Mouse (Mus musculus): ENCODE measurements around the gene Selp. TPM values are rescaled to one million over a fixed set of nuclear protein-coding genes. Genes with fewer than 3 reads are reported as not detected.

Gene Selp
- polyA plus RNA-seq, 1 experiment from 2014 or later, result not detected

- ATAC-seq, result no peak
- Histone ChIP-seq H3K4me3 (no peak overlapping the region), H3K9ac (no peak overlapping the region), H3K27me3 (no peaks in the 10 kb centered on the region), H3K27ac (no peak overlapping the region), H3K4me2 (no peak overlapping the region), H3K9me3 (replicated peaks) (no peaks in the 10 kb centered on the region), H3K4me1 (no peaks in the 10 kb centered on the region), H3K36me3 (ENCODE audit: poor library complexity, severe bottlenecking) (no peaks in the 10 kb centered on the region)
- 94% methylated on average over 5 of the region's 5 CpGs for WGBS
Measured at GRCm38 (mm10) chr1:164152836-164153235, 37.8 kb downstream of the Selp start.

DNA sequence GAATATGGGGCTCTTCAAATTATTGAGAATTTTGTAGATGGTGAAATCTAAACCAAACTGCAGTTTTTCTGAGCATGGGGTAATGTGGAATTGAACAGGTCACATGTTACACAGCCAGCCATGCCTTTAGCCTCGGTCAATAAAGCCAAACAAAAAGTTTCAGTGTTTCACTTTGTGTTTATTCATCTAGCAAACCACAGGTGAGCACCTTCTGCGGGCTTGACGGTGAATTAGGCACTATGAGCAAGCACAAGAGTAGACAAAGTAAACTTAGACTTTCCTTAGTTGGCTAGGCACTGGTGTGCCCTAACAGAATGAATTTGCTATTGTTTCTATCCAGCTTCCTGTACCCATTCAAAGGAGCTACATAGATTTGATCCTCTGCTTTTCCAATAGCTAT is 39.9 kb downstream of the Selp start:
- no peak for ATAC-seq
- no peaks in the 10 kb centered on the region for H3K4me1 ChIP-seq
- H3K4me3 ChIP-seq, result no peak overlapping the region
- 80% methylated on average over 3 of the region's 3 CpGs for WGBS
- H3K27ac ChIP-seq, result no peak overlapping the region
- no peaks in the 10 kb centered on the region for H3K36me3 ChIP-seq (ENCODE audit: poor library complexity, severe bottlenecking)
- no peak overlapping the region for H3K9ac ChIP-seq
- H3K27me3 ChIP-seq, result no peaks in the 10 kb centered on the region
- H3K4me2 ChIP-seq, result no peak overlapping the region
- H3K9me3 ChIP-seq (replicated peaks), result no peaks in the 10 kb centered on the region

DNA sequence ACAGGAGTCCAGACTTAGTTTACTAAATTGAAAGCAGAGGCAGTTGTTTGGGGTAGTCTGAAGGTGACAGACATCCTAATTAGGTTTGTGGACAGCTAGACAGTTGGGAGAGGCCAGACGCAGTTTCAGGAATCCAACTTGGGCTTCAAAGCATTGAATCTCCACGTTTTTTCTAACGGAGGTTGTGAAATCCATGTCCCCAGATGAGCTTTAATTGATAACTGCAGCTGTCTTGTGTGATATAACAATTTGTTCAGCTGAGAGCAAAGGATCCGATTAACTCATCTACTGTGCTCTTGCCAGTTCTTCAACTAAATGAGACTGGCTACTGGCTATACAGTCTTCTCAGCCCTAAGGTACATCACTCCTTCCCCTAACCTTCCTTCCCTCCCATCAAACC is 43.5 kb downstream of the Selp start:
- Histone ChIP-seq H3K27ac (no peak overlapping the region), H3K4me3 (no peak overlapping the region), H3K9me3 (replicated peaks) (no peaks in the 10 kb centered on the region), H3K9ac (no peak overlapping the region), H3K36me3 (ENCODE audit: poor library complexity, severe bottlenecking) (no peaks in the 10 kb centered on the region), H3K4me2 (no peak overlapping the region), H3K4me1 (no peaks in the 10 kb centered on the region), H3K27me3 (no peaks in the 10 kb centered on the region)
- 79% methylated on average over 4 of the region's 4 CpGs for WGBS
- ATAC-seq, result no peak

GRCm38 (mm10) chr1:164159781-164160180 is 44.7 kb downstream of the Selp start:
- H3K4me3 ChIP-seq, result no peak overlapping the region
- 89% methylated on average over 2 of the region's 2 CpGs for WGBS
- no peaks in the 10 kb centered on the region for H3K9me3 ChIP-seq (replicated peaks)
- no peaks in the 10 kb centered on the region for H3K27me3 ChIP-seq
- H3K9ac ChIP-seq, result no peak overlapping the region
- H3K27ac ChIP-seq, result no peak overlapping the region
- H3K36me3 ChIP-seq (ENCODE audit: poor library complexity, severe bottlenecking), result no peaks in the 10 kb centered on the region
- ATAC-seq, result no peak
- H3K4me1 ChIP-seq, result no peaks in the 10 kb centered on the region
- H3K4me2 ChIP-seq, result no peak overlapping the region

GRCm38 (mm10) chr1:164162745-164163144 is 47.7 kb downstream of the Selp start:
- no peak for ATAC-seq
- no peak overlapping the region for H3K4me3 ChIP-seq
- no peak overlapping the region for H3K27ac ChIP-seq
- H3K9ac ChIP-seq, result no peak overlapping the region
- 86% methylated on average over 5 of the region's 5 CpGs for WGBS
- H3K36me3 ChIP-seq (ENCODE audit: poor library complexity, severe bottlenecking), result no peaks in the 10 kb centered on the region
- no peaks in the 10 kb centered on the region for H3K27me3 ChIP-seq
- H3K4me1 ChIP-seq, result no peaks in the 10 kb centered on the region
- no peak overlapping the region for H3K4me2 ChIP-seq
- H3K9me3 ChIP-seq (replicated peaks), result no peaks in the 10 kb centered on the region

- WGBS, result 78% methylated on average over 4 of the region's 4 CpGs
- ATAC-seq, result no peak
Measured at GRCm38 (mm10) chr1:164168818-164169217, 53.8 kb downstream of the Selp start.

GRCm38 (mm10) chr1:164170434-164170833 is 55.4 kb downstream of the Selp start:
- ATAC-seq, result no peak
- Histone ChIP-seq H3K4me1 (no peaks in the 10 kb centered on the region), H3K4me3 (no peak overlapping the region), H3K36me3 (ENCODE audit: poor library complexity, severe bottlenecking) (no peaks in the 10 kb centered on the region), H3K9ac (no peak overlapping the region), H3K27me3 (no peaks in the 10 kb centered on the region), H3K9me3 (replicated peaks) (no peaks in the 10 kb centered on the region; the same call in 1 of the 2 replicates), H3K4me2 (no peak overlapping the region), H3K27ac (no peak overlapping the region)
- whole genome bisulfite sequencing, result 88% methylated on average over 2 of the region's 2 CpGs

More at GRCm38 (mm10) chr1:164168818-164169217, 53.8 kb downstream of the Selp start:
- H3K4me3 ChIP-seq, result no peak overlapping the region
- no peaks in the 10 kb centered on the region for H3K4me1 ChIP-seq
- H3K27ac ChIP-seq, result no peak overlapping the region
- no peak overlapping the region for H3K4me2 ChIP-seq
- no peak overlapping the region for H3K9ac ChIP-seq
- H3K36me3 ChIP-seq (ENCODE audit: poor library complexity, severe bottlenecking), result no peaks in the 10 kb centered on the region
- H3K9me3 ChIP-seq (replicated peaks), result no peaks in the 10 kb centered on the region; the same call in 1 of the 2 replicates
- no peaks in the 10 kb centered on the region for H3K27me3 ChIP-seq

GRCm38 (mm10) chr1:164173145-164173544 is 58.1 kb downstream of the Selp start:
- Histone ChIP-seq H3K36me3 (ENCODE audit: poor library complexity, severe bottlenecking) (no peaks in the 10 kb centered on the region), H3K27ac (no peak overlapping the region), H3K9me3 (replicated peaks) (no peaks in the 10 kb centered on the region; the same call in 1 of the 2 replicates), H3K4me1 (no peaks in the 10 kb centered on the region), H3K9ac (no peak overlapping the region), H3K4me2 (no peak overlapping the region), H3K27me3 (no peaks in the 10 kb centered on the region), H3K4me3 (no peak overlapping the region)
- ATAC-seq, result no peak
- WGBS, result 86% methylated on average over 4 of the region's 4 CpGs

GRCm38 (mm10) chr1:164176856-164177255 is 61.8 kb downstream of the Selp start:
- Histone ChIP-seq H3K36me3 (ENCODE audit: poor library complexity, severe bottlenecking) (no peaks in the 10 kb centered on the region), H3K27me3 (no peaks in the 10 kb centered on the region), H3K9me3 (replicated peaks) (no peaks in the 10 kb centered on the region; the same call in 1 of the 2 replicates)

DNA sequence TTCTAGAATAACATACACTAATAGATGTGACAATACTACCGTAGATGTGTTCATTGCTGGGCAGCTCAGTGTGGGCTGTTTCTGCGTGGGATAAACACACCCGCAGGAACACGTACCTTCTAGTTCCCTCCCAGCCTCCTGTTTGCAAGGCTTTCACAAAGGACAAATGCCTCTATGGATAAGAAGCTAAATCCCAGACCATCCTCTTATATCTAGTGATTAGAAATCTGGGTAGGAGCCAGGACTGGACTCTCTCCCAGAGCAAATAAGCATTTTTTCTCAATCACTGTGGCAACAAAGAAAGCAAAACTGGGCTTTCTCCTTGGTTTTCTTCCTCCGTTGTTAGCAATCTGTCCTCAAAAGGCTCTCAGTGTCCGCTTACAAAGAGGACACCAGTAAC is 63.4 kb downstream of the Selp start:
- H3K9me3 ChIP-seq (replicated peaks), result no peaks in the 10 kb centered on the region
- no peak overlapping the region for H3K9ac ChIP-seq
- no peak for ATAC-seq
- 71% methylated on average over 6 of the region's 6 CpGs for WGBS
- H3K4me3 ChIP-seq, result no peak overlapping the region
- no peaks in the 10 kb centered on the region for H3K36me3 ChIP-seq (ENCODE audit: poor library complexity, severe bottlenecking)
- H3K4me2 ChIP-seq, result no peak overlapping the region
- no peaks in the 10 kb centered on the region for H3K4me1 ChIP-seq
- H3K27me3 ChIP-seq, result no peaks in the 10 kb centered on the region
- no peak overlapping the region for H3K27ac ChIP-seq

More at GRCm38 (mm10) chr1:164176856-164177255, 61.8 kb downstream of the Selp start:
- no peak overlapping the region for H3K4me2 ChIP-seq
- H3K27ac ChIP-seq, result no peak overlapping the region
- H3K9ac ChIP-seq, result no peak overlapping the region
- H3K4me1 ChIP-seq, result no peaks in the 10 kb centered on the region
- no peak for ATAC-seq
- no peak overlapping the region for H3K4me3 ChIP-seq

GRCm38 (mm10) chr1:164184142-164184870 is 69.2 kb downstream of the Selp start:
- peak; percentile 88 for ATAC-seq

GRCm38 (mm10) chr1:164184871-164185223 is 69.8 kb downstream of the Selp start:
- H3K4me2 ChIP-seq, result no peak overlapping the region
- 45% methylated on average over 8 of the region's 8 CpGs for WGBS
- H3K9me3 ChIP-seq (replicated peaks), result no peaks in the 10 kb centered on the region
- ATAC-seq, result peak; percentile 20; the same call in 1 of the 2 replicates
- H3K36me3 ChIP-seq (ENCODE audit: poor library complexity, severe bottlenecking), result no peaks in the 10 kb centered on the region
- H3K9ac ChIP-seq, result no peak overlapping the region
- H3K27me3 ChIP-seq, result no peaks in the 10 kb centered on the region
- H3K4me3 ChIP-seq, result no peak overlapping the region
- 0 out of 2 replicates have a peak, but pooled peaks cover 5% of the 10 kb centered on the region for H3K4me1 ChIP-seq
- no peak overlapping the region for H3K27ac ChIP-seq

More at GRCm38 (mm10) chr1:164184142-164184870, 69.2 kb downstream of the Selp start:
- H3K4me2 ChIP-seq, result peak overlapping the region; percentile 42
- H3K27ac ChIP-seq, result no peak overlapping the region
- no peak overlapping the region for H3K9ac ChIP-seq
- no peaks in the 10 kb centered on the region for H3K36me3 ChIP-seq (ENCODE audit: poor library complexity, severe bottlenecking)
- 0 out of 2 replicates have a peak overlapping the region, but pooled peaks have one; percentile 2 for H3K4me3 ChIP-seq
- H3K27me3 ChIP-seq, result no peaks in the 10 kb centered on the region
- 0 out of 2 replicates have a peak, but pooled peaks cover 5% of the 10 kb centered on the region for H3K4me1 ChIP-seq
- 43% methylated on average over 16 of the region's 16 CpGs for whole genome bisulfite sequencing
- no peaks in the 10 kb centered on the region for H3K9me3 ChIP-seq (replicated peaks)

- no peaks in the 10 kb centered on the region for H3K36me3 ChIP-seq (ENCODE audit: poor library complexity, severe bottlenecking)
- no peak for ATAC-seq
- 54% methylated on average over 4 of the region's 4 CpGs for WGBS
Measured at GRCm38 (mm10) chr1:164185316-164185715, 70.3 kb downstream of the Selp start.

More at GRCm38 (mm10) chr1:164185316-164185715, 70.3 kb downstream of the Selp start:
- H3K27me3 ChIP-seq, result no peaks in the 10 kb centered on the region
- H3K9me3 ChIP-seq (replicated peaks), result no peaks in the 10 kb centered on the region
- no peak overlapping the region for H3K27ac ChIP-seq
- 0 out of 2 replicates have a peak, but pooled peaks cover 5% of the 10 kb centered on the region for H3K4me1 ChIP-seq
- H3K9ac ChIP-seq, result no peak overlapping the region
- H3K4me3 ChIP-seq, result no peak overlapping the region
- no peak overlapping the region for H3K4me2 ChIP-seq

All from forebrain, embryonic 13.5 days (tissue).